Mouse (Mus musculus): ENCODE results near the gene Cchcr1. TPM values are rescaled to one million over a fixed set of nuclear protein-coding genes. Genes with fewer than 3 reads are reported as not detected.

Cchcr1 gene
- polyA plus RNA-seq, 1 experiment from 2014 or later: 5.1 TPM

GRCm38 (mm10) chr17:35526644-35527043, 9.7 kb downstream of the Cchcr1 start:
- Histone ChIP-seq H3K4me3 (ENCODE audit: low read depth, low read length) (no peak overlapping the region), H3K36me3 (ENCODE audit: insufficient read depth, low read length) (peaks cover 6% of the 10 kb centered on the region; the same call in 1 of the 2 replicates), H3K9ac (replicated peaks; ENCODE audit: low read depth) (no peak overlapping the region), H3K9me3 (ENCODE audit: low read length) (no peaks in the 10 kb centered on the region), H3K4me2 (replicated peaks; ENCODE audit: low read depth, low read length) (no peak overlapping the region), H3K4me1 (ENCODE audit: insufficient read depth, low read depth, low read length) (no peaks in the 10 kb centered on the region), H3K27ac (ENCODE audit: low read length) (no peak overlapping the region), H3K27me3 (replicated peaks; ENCODE audit: insufficient read depth, low read length) (no peaks in the 10 kb centered on the region)
- TF ChIP-seq CTCF (IDR thresholded peaks at IDR 0.05) (no peak), EP300 (IDR thresholded peaks at IDR 0.05) (no peak)
- DNase-seq (ENCODE audit: low spot score): no peak
- ATAC-seq: no peak
- WGBS: 79% methylated on average over 8 of the region's 8 CpGs

- no peaks in the 10 kb centered on the region for H3K9me3 ChIP-seq (ENCODE audit: low read length)
- no peak overlapping the region for H3K27ac ChIP-seq (ENCODE audit: low read length)
- TF ChIP-seq EP300 (IDR thresholded peaks at IDR 0.05) (no peak), CTCF (IDR thresholded peaks at IDR 0.05) (no peak)
- peaks cover 4% of the 10 kb centered on the region; the same call in 1 of the 2 replicates for H3K36me3 ChIP-seq (ENCODE audit: insufficient read depth, low read length)
- DNase-seq (ENCODE audit: low spot score) (no peak), ATAC-seq (no peak)
- H3K4me3 ChIP-seq (ENCODE audit: low read depth, low read length): no peak overlapping the region
- H3K27me3 ChIP-seq (replicated peaks; ENCODE audit: insufficient read depth, low read length): no peaks in the 10 kb centered on the region
- no peaks in the 10 kb centered on the region for H3K4me1 ChIP-seq (ENCODE audit: insufficient read depth, low read depth, low read length)
- no peak overlapping the region for H3K4me2 ChIP-seq (replicated peaks; ENCODE audit: low read depth, low read length)
- 6% methylated on average over 3 of the region's 3 CpGs for WGBS
- H3K9ac ChIP-seq (replicated peaks; ENCODE audit: low read depth): no peak overlapping the region
Observed at GRCm38 (mm10) chr17:35532360-35532759, 15.5 kb downstream of the Cchcr1 start.

- H3K4me2 ChIP-seq (replicated peaks; ENCODE audit: low read depth, low read length): no peak within 1 kb of the TSS
- H3K9ac ChIP-seq (replicated peaks; ENCODE audit: low read depth): no peak within 1 kb of the TSS
- TF ChIP-seq EP300 (IDR thresholded peaks at IDR 0.05) (no peak), CTCF (IDR thresholded peaks at IDR 0.05) (no peak)
- H3K27ac ChIP-seq (ENCODE audit: low read length): no peak within 1 kb of the TSS
- H3K27me3 ChIP-seq (replicated peaks; ENCODE audit: insufficient read depth, low read length): no peaks in the 10 kb centered on the region
- H3K9me3 ChIP-seq (ENCODE audit: low read length): no peaks in the 10 kb centered on the region
- no peaks in the 10 kb centered on the region for H3K4me1 ChIP-seq (ENCODE audit: insufficient read depth, low read depth, low read length)
- peaks cover 4% of the 10 kb centered on the region; the same call in 1 of the 2 replicates for H3K36me3 ChIP-seq (ENCODE audit: insufficient read depth, low read length)
- ATAC-seq (no peak), DNase-seq (ENCODE audit: low spot score) (no peak)
- WGBS: 20% methylated on average over 7 of the region's 7 CpGs
- no peak within 1 kb of the TSS for H3K4me3 ChIP-seq (ENCODE audit: low read depth, low read length)
Observed at GRCm38 (mm10) chr17:35532901-35533300, 16.0 kb downstream of the Cchcr1 start, which contains the start of gene Psors1c2. TSS of gene Psors1c2 (plus strand) at chr17:35533201.

GRCm38 (mm10) chr17:35534343-35534742, 17.4 kb downstream of the Cchcr1 start:
- no peaks in the 10 kb centered on the region; the same call in 1 of the 2 replicates for H3K27me3 ChIP-seq (replicated peaks; ENCODE audit: insufficient read depth, low read length)
- 7% methylated on average over 6 of the region's 6 CpGs for WGBS
- H3K27ac ChIP-seq (ENCODE audit: low read length): no peak overlapping the region
- DNase-seq (ENCODE audit: low spot score): peak; percentile 77
- H3K4me2 ChIP-seq (replicated peaks; ENCODE audit: low read depth, low read length): no peak overlapping the region
- TF ChIP-seq EP300 (IDR thresholded peaks at IDR 0.05) (no peak), CTCF (IDR thresholded peaks at IDR 0.05) (peak; percentile 95)
- H3K4me3 ChIP-seq (ENCODE audit: low read depth, low read length): no peak overlapping the region
- H3K9ac ChIP-seq (replicated peaks; ENCODE audit: low read depth): no peak overlapping the region
- H3K9me3 ChIP-seq (ENCODE audit: low read length): no peaks in the 10 kb centered on the region
- H3K36me3 ChIP-seq (ENCODE audit: insufficient read depth, low read length): peaks cover 4% of the 10 kb centered on the region; the same call in 1 of the 2 replicates
- H3K4me1 ChIP-seq (ENCODE audit: insufficient read depth, low read depth, low read length): no peaks in the 10 kb centered on the region
- ATAC-seq: peak; percentile 70

- Histone ChIP-seq H3K4me1 (ENCODE audit: insufficient read depth, low read depth, low read length) (no peaks in the 10 kb centered on the region), H3K27me3 (replicated peaks; ENCODE audit: insufficient read depth, low read length) (no peaks in the 10 kb centered on the region; the same call in 1 of the 2 replicates), H3K4me3 (ENCODE audit: low read depth, low read length) (no peak overlapping the region), H3K27ac (ENCODE audit: low read length) (no peak overlapping the region), H3K9ac (replicated peaks; ENCODE audit: low read depth) (no peak overlapping the region), H3K4me2 (replicated peaks; ENCODE audit: low read depth, low read length) (no peak overlapping the region), H3K36me3 (ENCODE audit: insufficient read depth, low read length) (no peaks in the 10 kb centered on the region), H3K9me3 (ENCODE audit: low read length) (no peaks in the 10 kb centered on the region)
- TF ChIP-seq CTCF (IDR thresholded peaks at IDR 0.05): no peak
- TF ChIP-seq EP300 (IDR thresholded peaks at IDR 0.05): no peak
- WGBS: 82% methylated on average over 4 of the region's 4 CpGs
- no peak for DNase-seq (ENCODE audit: low spot score)
- ATAC-seq: no peak
Observed at GRCm38 (mm10) chr17:35537421-35537820, 20.5 kb downstream of the Cchcr1 start.

- 88% methylated on average over 1 of the region's 1 CpGs for WGBS
- DNase-seq (ENCODE audit: low spot score): no peak
- TF ChIP-seq EP300 (IDR thresholded peaks at IDR 0.05) (no peak), CTCF (IDR thresholded peaks at IDR 0.05) (no peak)
- H3K9me3 ChIP-seq (ENCODE audit: low read length): no peaks in the 10 kb centered on the region
- H3K27ac ChIP-seq (ENCODE audit: low read length): no peak overlapping the region
- H3K4me2 ChIP-seq (replicated peaks; ENCODE audit: low read depth, low read length): no peak overlapping the region
- no peaks in the 10 kb centered on the region for H3K4me1 ChIP-seq (ENCODE audit: insufficient read depth, low read depth, low read length)
- no peak overlapping the region for H3K4me3 ChIP-seq (ENCODE audit: low read depth, low read length)
- no peaks in the 10 kb centered on the region; the same call in 1 of the 2 replicates for H3K27me3 ChIP-seq (replicated peaks; ENCODE audit: insufficient read depth, low read length)
- no peak overlapping the region for H3K9ac ChIP-seq (replicated peaks; ENCODE audit: low read depth)
- no peaks in the 10 kb centered on the region for H3K36me3 ChIP-seq (ENCODE audit: insufficient read depth, low read length)
- no peak for ATAC-seq
Observed at GRCm38 (mm10) chr17:35538476-35538875, 21.6 kb downstream of the Cchcr1 start.

GRCm38 (mm10) chr17:35539540-35539939, 22.6 kb downstream of the Cchcr1 start:
- Histone ChIP-seq H3K27ac (ENCODE audit: low read length) (no peak overlapping the region), H3K4me3 (ENCODE audit: low read depth, low read length) (no peak overlapping the region), H3K36me3 (ENCODE audit: insufficient read depth, low read length) (no peaks in the 10 kb centered on the region), H3K9ac (replicated peaks; ENCODE audit: low read depth) (no peak overlapping the region), H3K27me3 (replicated peaks; ENCODE audit: insufficient read depth, low read length) (no peaks in the 10 kb centered on the region; the same call in 1 of the 2 replicates), H3K4me2 (replicated peaks; ENCODE audit: low read depth, low read length) (no peak overlapping the region), H3K4me1 (ENCODE audit: insufficient read depth, low read depth, low read length) (0 out of 2 replicates have a peak, but pooled peaks cover 3% of the 10 kb centered on the region), H3K9me3 (ENCODE audit: low read length) (no peaks in the 10 kb centered on the region)
- 52% methylated on average over 10 of the region's 10 CpGs for WGBS
- DNase-seq (ENCODE audit: low spot score) (no peak), ATAC-seq (no peak)
- TF ChIP-seq CTCF (IDR thresholded peaks at IDR 0.05): no peak
- no peak for TF ChIP-seq EP300 (IDR thresholded peaks at IDR 0.05)

Measured in lung, postnatal 0 days (tissue).